18 mouse cellular contexts compared by ENCODE assay signal in genomic region chr11:20559236-20559950, GRCm38 (mm10). TPM values are rescaled to one million over a fixed set of nuclear protein-coding genes. Genes with fewer than 3 reads are reported as not detected.
DNase-seq lines count a peak whose midpoint lies in the region; ATAC-seq and TF ChIP-seq lines count a peak whose summit lies in the region.
"Had no signal": no experiment of that assay in that cellular context is flagged by ENCODE, and none has a peak within 500 bp of the region (broad histone marks: within the 10 kb centered on the region; RNA-seq: fewer than 3 reads in every experiment).

No protein-coding gene starts in this region.

- H3K27me3 ChIP-seq in limb, embryonic 12.5 days = no peaks in the 10 kb centered on the region
- no peaks in the 10 kb centered on the region for H3K27me3 ChIP-seq in limb, embryonic 10.5 days (ENCODE audit: low read depth, poor library complexity, severe bottlenecking)
- H3K27me3 ChIP-seq in intestine, embryonic 15.5 days (replicated peaks) = no peaks in the 10 kb centered on the region
- no peaks in the 10 kb centered on the region for H3K27me3 ChIP-seq in myocyte (ENCODE audit: control insufficient read depth, insufficient read depth, insufficient read length)
- H3K27me3 ChIP-seq in midbrain, embryonic 13.5 days = no peaks in the 10 kb centered on the region
- H3K27me3 ChIP-seq: midbrain, embryonic 12.5 days had no signal

- DNase-seq in limb, embryonic 10.5 days (ENCODE audit: low spot score) = no peak
- DNase-seq in left cerebral cortex, adult 2 months (ENCODE audit: extremely low spot score in 1 of 2, low spot score in 2 of 2) = no peak
- DNase-seq: adrenal gland, postnatal 25 days; cerebellum, postnatal 14 days; gastrocnemius, postnatal 14 days; heart, postnatal 14 days; kidney, postnatal 10 days; layer of hippocampus, adult 9-11 months; thymus, postnatal 36 days had no signal

- WGBS in limb, embryonic 12.5 days = 49% methylated on average over 11 of the region's 11 CpGs
- WGBS in limb, embryonic 10.5 days = 80% methylated on average over 11 of the region's 11 CpGs
- 29% methylated on average over 11 of the region's 11 CpGs for WGBS in intestine, embryonic 15.5 days
- WGBS in midbrain, embryonic 13.5 days = 87% methylated on average over 11 of the region's 11 CpGs

- intact Hi-C loops in left cerebral cortex, adult 2 months (cut with DNase I) = no loop called here

- H3ac ChIP-seq in myocyte (ENCODE audit: control insufficient read depth, insufficient read length) = no peak overlapping the region

- H3K4me3 ChIP-seq in limb, embryonic 12.5 days (replicated peaks) = no peak overlapping the region
- no peak overlapping the region for H3K4me3 ChIP-seq in limb, embryonic 10.5 days
- no peak overlapping the region for H3K4me3 ChIP-seq in intestine, embryonic 15.5 days (replicated peaks)
- no peak overlapping the region for H3K4me3 ChIP-seq in myocyte
- no peak overlapping the region for H3K4me3 ChIP-seq in midbrain, embryonic 13.5 days (replicated peaks)
- H3K4me3 ChIP-seq in left cerebral cortex, adult 2 months = no peak overlapping the region
- H3K4me3 ChIP-seq: heart, embryonic 10.5 days; midbrain, embryonic 12.5 days had no signal

- ATAC-seq in limb, embryonic 12.5 days (ENCODE audit: insufficient number of reproducible peaks, insufficient read depth, low FRiP score, low TSS enrichment, low read depth) = no peak
- peak; percentile 46 for ATAC-seq in CD4-positive, CD25-positive, alpha-beta regulatory T cell, adult 4 months
- 0 out of 2 replicates have a peak, but pooled peaks have one; percentile 26 for ATAC-seq in intestine, embryonic 15.5 days
- ATAC-seq in midbrain, embryonic 13.5 days = no peak

- peaks cover 40% of the 10 kb centered on the region for H3K4me1 ChIP-seq in limb, embryonic 12.5 days (replicated peaks)
- H3K4me1 ChIP-seq in limb, embryonic 10.5 days = peaks cover 27% of the 10 kb centered on the region
- peaks cover 19% of the 10 kb centered on the region for H3K4me1 ChIP-seq in intestine, embryonic 15.5 days (replicated peaks)
- H3K4me1 ChIP-seq in midbrain, embryonic 13.5 days (replicated peaks) = peaks cover 11% of the 10 kb centered on the region

- peak overlapping the region; percentile 59; the same call in 1 of the 2 replicates for H3K27ac ChIP-seq in limb, embryonic 12.5 days
- H3K27ac ChIP-seq in limb, embryonic 10.5 days = no peak overlapping the region
- H3K27ac ChIP-seq in intestine, embryonic 15.5 days = no peak overlapping the region
- H3K27ac ChIP-seq in midbrain, embryonic 13.5 days = no peak overlapping the region
- H3K27ac ChIP-seq in left cerebral cortex, adult 2 months = no peak overlapping the region
- H3K27ac ChIP-seq: hindbrain, embryonic 14.5 days; macrophage; midbrain, embryonic 12.5 days had no signal

- no peak for TF ChIP-seq POLR2A in myocyte (IDR thresholded peaks at IDR 0.05; ENCODE audit: insufficient read length, low read depth)

- H3K4me2 ChIP-seq in limb, embryonic 12.5 days = no peak overlapping the region
- H3K4me2 ChIP-seq in intestine, embryonic 15.5 days (replicated peaks) = no peak overlapping the region; the same call in 1 of the 2 replicates
- H3K4me2 ChIP-seq in myocyte (ENCODE audit: low read depth) = peak overlapping the region; percentile 8
- H3K4me2 ChIP-seq in midbrain, embryonic 13.5 days (replicated peaks) = no peak overlapping the region
- H3K4me2 ChIP-seq: hindbrain, embryonic 14.5 days; midbrain, embryonic 12.5 days had no signal

- no peak for TF ChIP-seq CTCF in left cerebral cortex, adult 2 months (IDR thresholded peaks at IDR 0.05)

- H3K9me3 ChIP-seq in limb, embryonic 12.5 days = 0 out of 2 replicates have a peak, but pooled peaks cover 4% of the 10 kb centered on the region
- no peaks in the 10 kb centered on the region for H3K9me3 ChIP-seq in limb, embryonic 10.5 days (replicated peaks)
- no peaks in the 10 kb centered on the region for H3K9me3 ChIP-seq in intestine, embryonic 15.5 days
- 0 out of 2 replicates have a peak, but pooled peaks cover 4% of the 10 kb centered on the region for H3K9me3 ChIP-seq in midbrain, embryonic 13.5 days
- H3K9me3 ChIP-seq: heart, embryonic 10.5 days had no signal

- H3K9ac ChIP-seq in limb, embryonic 12.5 days (replicated peaks) = no peak overlapping the region
- H3K9ac ChIP-seq in intestine, embryonic 15.5 days = no peak overlapping the region
- H3K9ac ChIP-seq in midbrain, embryonic 13.5 days (replicated peaks) = no peak overlapping the region
- H3K9ac ChIP-seq: hindbrain, embryonic 14.5 days; midbrain, embryonic 12.5 days had no signal

- H3K36me3 ChIP-seq in limb, embryonic 12.5 days = no peaks in the 10 kb centered on the region; the same call in 1 of the 2 replicates
- no peaks in the 10 kb centered on the region for H3K36me3 ChIP-seq in limb, embryonic 10.5 days
- H3K36me3 ChIP-seq in intestine, embryonic 15.5 days = no peaks in the 10 kb centered on the region
- H3K36me3 ChIP-seq in myocyte (ENCODE audit: control insufficient read depth, insufficient read depth) = no peaks in the 10 kb centered on the region
- no peaks in the 10 kb centered on the region for H3K36me3 ChIP-seq in midbrain, embryonic 13.5 days
- H3K36me3 ChIP-seq: heart, embryonic 10.5 days; midbrain, embryonic 12.5 days had no signal

- H3K79me2 ChIP-seq in myocyte (ENCODE audit: control insufficient read depth, insufficient read depth) = peaks cover 36% of the 10 kb centered on the region

TF ChIP-seq in myocyte, 11 proteins besides CTCF, POLR2A, EP300 and RAD21:
- TF ChIP-seq TCF3 (IDR thresholded peaks at IDR 0.05; ENCODE audit: insufficient read length, low read depth) = no peak
- no peak for TF ChIP-seq MYOD1 (IDR thresholded peaks at IDR 0.05; ENCODE audit: control insufficient read depth in 1 of 3, insufficient read length in 2 of 3, low read depth in 2 of 3)
- TF ChIP-seq USF1 (IDR thresholded peaks at IDR 0.05; ENCODE audit: low read depth) = no peak
- TF ChIP-seq MAX (IDR thresholded peaks at IDR 0.05; ENCODE audit: low read depth) = no peak
- no peak for TF ChIP-seq POLR2AphosphoS2 (IDR thresholded peaks at IDR 0.05; ENCODE audit: insufficient read length, low read depth)
- no peak for TF ChIP-seq SRF (IDR thresholded peaks at IDR 0.05; ENCODE audit: control insufficient read depth, insufficient read length, low read depth)
- no peak for TF ChIP-seq CEBPB (IDR thresholded peaks at IDR 0.05; ENCODE audit: insufficient read depth, poor library complexity, severe bottlenecking)
- no peak for TF ChIP-seq TCF12 (IDR thresholded peaks at IDR 0.05; ENCODE audit: insufficient read depth, poor library complexity, severe bottlenecking)
- TF ChIP-seq E2F4 (IDR thresholded peaks at IDR 0.05; ENCODE audit: insufficient read depth) = no peak
- TF ChIP-seq REST (IDR thresholded peaks at IDR 0.05; ENCODE audit: insufficient read depth, insufficient read length) = no peak
- TF ChIP-seq MYOG (IDR thresholded peaks at IDR 0.05; ENCODE audit: control insufficient read depth in 1 of 3, insufficient read depth in 1 of 3, insufficient read length in 2 of 3, low read depth in 2 of 3) = no peak
TF ChIP-seq in myocyte: peak in this region for 0.

RNA-seq across cellular contexts. Expression of gene Sertad2, which starts 16.3 kb away (rescaled TPM):
- 37.5 and 42.0 TPM in 2 replicates for polyA plus RNA-seq in limb, embryonic 12.5 days (2016; fragmentation: Nextera tagmentation; extraction: Ambion mirVana)
- polyA plus RNA-seq in limb, embryonic 10.5 days (2016; fragmentation: Nextera tagmentation; extraction: Ambion mirVana) = 20.5 and 27.0 TPM in 2 replicates
- polyA plus RNA-seq in CD4-positive, CD25-positive, alpha-beta regulatory T cell, adult 4 months (2017; shearing (Covaris generic)) = 10 to 100 TPM; 18.5 TPM
- 35.6 and 36.9 TPM in 2 replicates for polyA plus RNA-seq in intestine, embryonic 15.5 days (2015; fragmentation: Nextera tagmentation; extraction: Ambion mirVana)
- 20.9 TPM for polyA plus RNA-seq in myocyte (2012; fragmentation: generic; extraction: Trizol)
- 29.8 and 32.0 TPM in 2 replicates for polyA plus RNA-seq in midbrain, embryonic 13.5 days (2015; fragmentation: Nextera tagmentation; extraction: Ambion mirVana)
- total RNA-seq in left cerebral cortex, adult 2 months (2021) = 10 to 100 TPM; 23.0 to 28.5 TPM

Comparison
In these comparisons a context has a peak if more than half of its experiments do, and no peak if none do; other contexts are left out.
1. ATAC-seq: peak in CD4-positive, CD25-positive, alpha-beta regulatory T cell, adult 4 months (single experiment) and intestine, embryonic 15.5 days (single experiment); none in limb, embryonic 12.5 days (single experiment) and midbrain, embryonic 13.5 days (single experiment).